Mouse (Mus musculus) inflammation-experienced regulatory T-cells, adult 6 months (primary cell): ENCODE results near the gene Wnt7b. TPM values are rescaled to one million over a fixed set of nuclear protein-coding genes. Genes with fewer than 3 reads are reported as not detected.

Experiments
- ATAC-seq: one replicate; pipeline ENCODE4 v1.8.0; 2017
- polyA plus RNA-seq, 3 experiments: library from polyadenylated mRNA; unstranded; fragments of 100-300 nt; shearing (Covaris generic); gene quantifications; one replicate each; pipeline ENCODE4 v1.2.1; 2017

Gene Wnt7b
- polyA plus RNA-seq, 3 experiments from 2014 or later = not detected

GRCm38 (mm10) chr15:85505118-85505925, 77.0 kb downstream of the Wnt7b start:
- ATAC-seq = no peak

- ATAC-seq = no peak
Observed at GRCm38 (mm10) chr15:85503127-85503526, 79.1 kb downstream of the Wnt7b start, which contains the start of gene 7530416G11Rik. 7530416G11Rik (minus strand) TSS chr15:85503227.

GRCm38 (mm10) chr15:85500267-85500666, 82.0 kb downstream of the Wnt7b start:
- no peak for ATAC-seq

- ATAC-seq = no peak
Observed at GRCm38 (mm10) chr15:85497981-85498475, 84.2 kb downstream of the Wnt7b start.

GRCm38 (mm10) chr15:85497548-85497947, 84.7 kb downstream of the Wnt7b start:
- ATAC-seq = no peak

GRCm38 (mm10) chr15:85494163-85494621, 88.1 kb downstream of the Wnt7b start:
- no peak for ATAC-seq

GRCm38 (mm10) chr15:85489751-85490150, 92.5 kb downstream of the Wnt7b start:
- no peak for ATAC-seq

GRCm38 (mm10) chr15:85488900-85489299, 93.4 kb downstream of the Wnt7b start:
- no peak for ATAC-seq

Other genes with a start within 250 kb of the Wnt7b start
- 100 to 1,000 TPM; 104 to 140 (median 107) TPM for gene Atxn10, start 246.2 kb downstream of the Wnt7b start, polyA plus RNA-seq
- not detected for gene 7530416G11Rik, start 79.2 kb downstream of the Wnt7b start, polyA plus RNA-seq
- gene Ppara, start 152.5 kb upstream of the Wnt7b start, polyA plus RNA-seq = not detected
- 10 to 100 TPM; 39.1 to 46.6 (median 43.7) TPM for gene Cdpf1, start 229.2 kb upstream of the Wnt7b start, polyA plus RNA-seq
- gene Pkdrej, start 239.3 kb upstream of the Wnt7b start, polyA plus RNA-seq = not detected
- gene Ttc38, start 249.8 kb upstream of the Wnt7b start, polyA plus RNA-seq = 10 to 100 TPM; 10.6 to 13.3 (median 12.6) TPM